Mouse (Mus musculus) myocyte (in vitro differentiated cells): ENCODE data around the gene Sdc3.

Experiments
- MYOG ChIP-seq, 3 experiments: IDR thresholded peaks; one replicate each; pipeline ENCODE4 v1.6.1; 2011; ENCODE audit warnings: control low read depth in 2 of 3, low read depth in 2 of 3, mild to moderate bottlenecking in 2 of 3; ENCODE audit not compliant: insufficient read length in 2 of 3, control insufficient read depth in 1 of 3, insufficient read depth in 1 of 3
- POLR2A ChIP-seq: IDR thresholded peaks from one replicate; pipeline ENCODE4 v1.6.1; 2011; ENCODE audit warnings: low read depth, mild to moderate bottlenecking, control low read depth, moderate library complexity; ENCODE audit not compliant: insufficient read length
- POLR2AphosphoS2 ChIP-seq: IDR thresholded peaks from one replicate; pipeline ENCODE4 v1.6.1; 2011; ENCODE audit warnings: low read depth, control low read depth; ENCODE audit not compliant: insufficient read length

DNA sequence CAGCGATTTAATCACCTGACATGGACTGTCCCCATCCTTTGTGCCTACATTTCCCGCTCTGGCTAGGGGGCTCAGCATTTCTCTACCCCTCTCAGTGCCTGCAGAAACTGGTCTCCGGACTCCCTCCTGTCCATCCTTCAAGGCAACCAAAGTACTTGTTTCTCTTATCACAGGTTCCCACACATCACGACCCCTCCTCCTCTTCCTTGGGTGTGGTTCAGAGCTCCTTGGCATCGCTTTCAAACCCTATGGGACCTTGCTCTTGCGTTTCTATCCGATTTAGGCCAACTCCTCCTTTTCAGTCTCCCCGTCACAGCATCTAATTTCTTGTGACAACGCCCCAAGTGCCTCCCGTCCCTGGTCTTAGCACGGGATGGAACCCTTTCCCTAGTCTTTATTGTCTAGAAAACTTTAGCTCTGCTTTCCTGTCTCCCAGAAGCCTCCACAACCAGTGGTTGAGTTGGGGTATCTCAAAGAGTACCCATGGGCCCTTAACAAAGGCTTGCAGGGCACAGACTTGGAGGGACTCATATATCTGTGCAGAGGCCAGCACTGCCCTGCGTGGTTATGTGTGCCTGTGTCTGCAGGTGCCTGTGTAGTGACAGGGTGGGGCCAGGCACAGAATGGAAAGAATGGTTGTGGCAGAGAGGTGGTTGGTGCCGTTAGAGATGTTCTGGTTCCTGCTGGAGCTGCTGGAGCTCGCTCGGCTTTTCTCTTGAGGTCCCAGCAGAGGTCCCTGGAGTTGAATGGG, 68.7 kb downstream of the Sdc3 start:
- TF ChIP-seq POLR2AphosphoS2 (no peak), POLR2A (no peak), MYOG (IDR thresholded peaks at IDR 0.05; ENCODE audit: control insufficient read depth in 1 of 3, insufficient read depth in 1 of 3, insufficient read length in 2 of 3, low read depth in 2 of 3) (no peak)
